8 mouse cellular contexts compared by ENCODE assay signal in genomic region chr6:30175918-30176421, GRCm38 (mm10).
DNase-seq lines count a peak whose midpoint lies in the region; ATAC-seq and TF ChIP-seq lines count a peak whose summit lies in the region.
"Had no signal": no experiment of that assay in that cellular context is flagged by ENCODE, and none has a peak within 500 bp of the region (broad histone marks: within the 10 kb centered on the region; RNA-seq: fewer than 3 reads in every experiment).

No protein-coding gene starts in this region.

- ATAC-seq in midbrain, embryonic 11.5 days (ENCODE audit: low FRiP score) = no peak; the same call in 1 of the 2 replicates
- no peak for ATAC-seq in midbrain, postnatal 0 days (ENCODE audit: low FRiP score)
- ATAC-seq in forebrain, embryonic 12.5 days (ENCODE audit: low FRiP score) = no peak
- ATAC-seq in limb, embryonic 12.5 days (ENCODE audit: insufficient number of reproducible peaks, insufficient read depth, low FRiP score, low TSS enrichment, low read depth) = no peak
- no peak for ATAC-seq in stomach, embryonic 16.5 days (ENCODE audit: insufficient read depth, low FRiP score)

- peaks cover 31% of the 10 kb centered on the region for H3K4me1 ChIP-seq in midbrain, embryonic 11.5 days (ENCODE audit: control insufficient read depth, insufficient read depth, low read length)
- 0 out of 2 replicates have a peak, but pooled peaks cover 3% of the 10 kb centered on the region for H3K4me1 ChIP-seq in midbrain, postnatal 0 days (ENCODE audit: insufficient read depth, low read length)
- H3K4me1 ChIP-seq in forebrain, embryonic 12.5 days = peaks cover 44% of the 10 kb centered on the region
- peaks cover 54% of the 10 kb centered on the region for H3K4me1 ChIP-seq in limb, embryonic 12.5 days (replicated peaks)
- H3K4me1 ChIP-seq in stomach, embryonic 16.5 days (ENCODE audit: control insufficient read depth, insufficient read depth, low read length) = peaks cover 16% of the 10 kb centered on the region

- H3K4me2 ChIP-seq in midbrain, embryonic 11.5 days = peak overlapping the region; percentile 39
- no peak overlapping the region for H3K4me2 ChIP-seq in midbrain, postnatal 0 days (ENCODE audit: low read depth, low read length, poor library complexity, severe bottlenecking)
- H3K4me2 ChIP-seq in forebrain, embryonic 12.5 days = peak overlapping the region; percentile 45
- H3K4me2 ChIP-seq in limb, embryonic 12.5 days = peak overlapping the region; percentile 58
- H3K4me2 ChIP-seq in stomach, embryonic 16.5 days (ENCODE audit: low read depth, low read length) = peak overlapping the region; percentile 50

- DNase-seq in midbrain, embryonic 11.5 days (ENCODE audit: low spot score, missing footprints) = peak; percentile 95
- no peak for DNase-seq in midbrain, postnatal 0 days (ENCODE audit: low spot score)
- DNase-seq in layer of hippocampus, adult 9-10 months (ENCODE audit: low spot score) = no peak
- DNase-seq in spleen, postnatal 10 days (ENCODE audit: low spot score in 2 of 2) = no peak
- DNase-seq: adrenal gland, adult 2 months had no signal

- H3K9me3 ChIP-seq in midbrain, embryonic 11.5 days (ENCODE audit: control insufficient read depth, low read length) = no peaks in the 10 kb centered on the region
- no peaks in the 10 kb centered on the region for H3K9me3 ChIP-seq in midbrain, postnatal 0 days (ENCODE audit: low read length)
- H3K9me3 ChIP-seq in forebrain, embryonic 12.5 days = no peaks in the 10 kb centered on the region
- H3K9me3 ChIP-seq in limb, embryonic 12.5 days = peaks cover 6% of the 10 kb centered on the region; the same call in 1 of the 2 replicates
- no peaks in the 10 kb centered on the region for H3K9me3 ChIP-seq in stomach, embryonic 16.5 days (replicated peaks; ENCODE audit: control insufficient read depth, low read length)

- under 1% methylated on average over 28 of the region's 28 CpGs for WGBS in midbrain, embryonic 11.5 days
- WGBS in midbrain, postnatal 0 days = under 1% methylated on average over 28 of the region's 28 CpGs
- 1% methylated on average over 28 of the region's 28 CpGs for WGBS in forebrain, embryonic 12.5 days
- under 1% methylated on average over 28 of the region's 28 CpGs for WGBS in limb, embryonic 12.5 days
- 2% methylated on average over 28 of the region's 28 CpGs for WGBS in stomach, embryonic 16.5 days

- H3K27me3 ChIP-seq in midbrain, embryonic 11.5 days (ENCODE audit: control insufficient read depth, insufficient read depth, low read length) = peaks cover 99% of the 10 kb centered on the region
- H3K27me3 ChIP-seq in midbrain, postnatal 0 days (ENCODE audit: insufficient read depth, low read length) = peaks cover 70% of the 10 kb centered on the region
- H3K27me3 ChIP-seq in forebrain, embryonic 12.5 days = peaks cover 98% of the 10 kb centered on the region
- peaks cover 98% of the 10 kb centered on the region for H3K27me3 ChIP-seq in limb, embryonic 12.5 days
- peaks cover 87% of the 10 kb centered on the region for H3K27me3 ChIP-seq in stomach, embryonic 16.5 days (ENCODE audit: control insufficient read depth, insufficient read depth, low read length)

- H3K36me3 ChIP-seq in midbrain, embryonic 11.5 days (ENCODE audit: control insufficient read depth, insufficient read depth, low read length) = no peaks in the 10 kb centered on the region
- no peaks in the 10 kb centered on the region for H3K36me3 ChIP-seq in midbrain, postnatal 0 days (ENCODE audit: insufficient read depth, low read length)
- no peaks in the 10 kb centered on the region for H3K36me3 ChIP-seq in forebrain, embryonic 12.5 days (replicated peaks)
- H3K36me3 ChIP-seq in limb, embryonic 12.5 days = no peaks in the 10 kb centered on the region
- H3K36me3 ChIP-seq in stomach, embryonic 16.5 days (ENCODE audit: control insufficient read depth, insufficient read depth, low read length) = no peaks in the 10 kb centered on the region

- no peak overlapping the region; the same call in 1 of the 2 replicates for H3K9ac ChIP-seq in midbrain, embryonic 11.5 days (ENCODE audit: low read length)
- no peak overlapping the region for H3K9ac ChIP-seq in midbrain, postnatal 0 days (replicated peaks; ENCODE audit: low read length, poor library complexity, severe bottlenecking)
- no peak overlapping the region for H3K9ac ChIP-seq in forebrain, embryonic 12.5 days
- no peak overlapping the region for H3K9ac ChIP-seq in limb, embryonic 12.5 days (replicated peaks)
- 0 out of 2 replicates have a peak overlapping the region, but pooled peaks have one; percentile 18 for H3K9ac ChIP-seq in stomach, embryonic 16.5 days (ENCODE audit: low read length)

- no peak overlapping the region for H3K27ac ChIP-seq in midbrain, embryonic 11.5 days (ENCODE audit: low read depth, low read length)
- no peak overlapping the region for H3K27ac ChIP-seq in midbrain, postnatal 0 days (ENCODE audit: low read depth, low read length)
- no peak overlapping the region for H3K27ac ChIP-seq in forebrain, embryonic 12.5 days
- H3K27ac ChIP-seq in limb, embryonic 12.5 days = no peak overlapping the region
- H3K27ac ChIP-seq in stomach, embryonic 16.5 days (ENCODE audit: low read length) = no peak overlapping the region

- H3K4me3 ChIP-seq in midbrain, embryonic 11.5 days (ENCODE audit: low read depth, low read length) = peak overlapping the region; percentile 11; the same call in 1 of the 2 replicates
- H3K4me3 ChIP-seq in midbrain, postnatal 0 days (ENCODE audit: low read depth, low read length) = no peak overlapping the region; the same call in 1 of the 2 replicates
- peak overlapping the region; percentile 21 for H3K4me3 ChIP-seq in forebrain, embryonic 12.5 days (replicated peaks)
- peak overlapping the region; percentile 25 for H3K4me3 ChIP-seq in limb, embryonic 12.5 days (replicated peaks)
- peak overlapping the region; percentile 52 for H3K4me3 ChIP-seq in stomach, embryonic 16.5 days (replicated peaks; ENCODE audit: low read length)

- TF ChIP-seq CTCF in midbrain, postnatal 0 days (IDR thresholded peaks at IDR 0.05) = no peak
